Mouse (Mus musculus) ES-E14 (cell line): ENCODE measurements at regions not wholly inside any gene's neighbourhood (a gene's known extent, or its start where the extent isn't known, plus 50 kb on each side); places are given as distances from the start of the nearest gene placed in this dataset.

Source experiments
- DNase-seq: peaks from one replicate; pipeline ENCODE4 v3.0.0-alpha.2; 2013; ENCODE audit warnings: low read depth, low spot score
- H3K27ac ChIP-seq: 2 replicates; pipeline ENCODE4 v1.5.1; 2012; ENCODE audit warnings: low read depth, mild to moderate bottlenecking, low read length, moderate library complexity, mixed read lengths; ENCODE audit not compliant: poor library complexity, insufficient read depth, severe bottlenecking
- H3K36me3 ChIP-seq: 2 replicates; pipeline ENCODE4 v1.6.1; 2012; ENCODE audit warnings: mild to moderate bottlenecking, low read length, moderate library complexity, mixed read lengths; ENCODE audit not compliant: control insufficient read depth, poor library complexity, insufficient read depth, severe bottlenecking
- H3K4me1 ChIP-seq, 2 experiments: fragments of 150-350 bp in 1 of 2; sonication (generic) in 1 of 2; 2 replicates each; pipeline ENCODE4 v1.6.1; 2012; ENCODE audit warnings: low read length in 2 of 2, mild to moderate bottlenecking in 1 of 2, mixed read lengths in 1 of 2; ENCODE audit not compliant: control insufficient read depth in 2 of 2, insufficient read depth in 2 of 2, poor library complexity in 1 of 2
- H3K4me3 ChIP-seq, 2 experiments: fragments of 150-350 bp in 1 of 2; sonication (generic) in 1 of 2; 2 replicates each; pipeline ENCODE4 v1.5.1; 2012; ENCODE audit warnings: low read length in 2 of 2, low read depth in 1 of 2, mild to moderate bottlenecking in 1 of 2, mixed read lengths in 1 of 2; ENCODE audit not compliant: insufficient read depth in 1 of 2, poor library complexity in 1 of 2, severe bottlenecking in 1 of 2
- H3K9ac ChIP-seq: 2 replicates; pipeline ENCODE4 v1.6.1; 2012; ENCODE audit warnings: low read depth, mild to moderate bottlenecking, low read length, mixed read lengths; ENCODE audit not compliant: poor library complexity, insufficient read depth, severe bottlenecking
- H3K9me3 ChIP-seq: fragments of 150-350 bp; sonication (generic); 2 replicates; pipeline ENCODE4 v1.6.1; 2012; ENCODE audit warnings: low read depth, mild to moderate bottlenecking, low read length; ENCODE audit not compliant: control insufficient read depth, insufficient read depth
- CHD2 ChIP-seq: IDR thresholded peaks from 2 replicates; pipeline ENCODE4 v1.6.1; 2014; ENCODE audit warnings: mild to moderate bottlenecking, low read depth, low read length, inconsistent platforms
- HCFC1 ChIP-seq: IDR thresholded peaks from 2 replicates; pipeline ENCODE4 v1.6.1; 2012; ENCODE audit warnings: low read length, inconsistent platforms, borderline replicate concordance; ENCODE audit not compliant: insufficient read depth
- MAFK ChIP-seq: IDR thresholded peaks from 2 replicates; pipeline ENCODE4 v1.6.1; 2014; ENCODE audit warnings: mild to moderate bottlenecking, low read depth, low read length, inconsistent platforms; ENCODE audit not compliant: insufficient read depth
- ZC3H11A ChIP-seq: IDR thresholded peaks from 2 replicates; pipeline ENCODE4 v1.6.1; 2012; ENCODE audit warnings: low read depth, mild to moderate bottlenecking, inconsistent platforms, low read length, borderline replicate concordance
- ZNF384 ChIP-seq: IDR thresholded peaks from 2 replicates; pipeline ENCODE4 v1.6.1; 2012; ENCODE audit warnings: low read depth, low read length, inconsistent platforms
- in situ Hi-C, 2 experiments: fragments of 600-800 bp; cut with MboI; formaldehyde crosslinking; loops; one replicate each; pipeline ENCODE4 v1.15.1; 2025; ENCODE audit warnings: low sequenced_read_pairs in 2 of 2, inconsistent platforms in 1 of 2; ENCODE audit not compliant: unreplicated experiment in 2 of 2

- TF ChIP-seq ZC3H11A (no peak), HCFC1 (no peak), CHD2 (no peak)
- no peak overlapping the region for H3K9ac ChIP-seq
- no peaks in the 10 kb centered on the region for H3K4me1 ChIP-seq
- H3K27ac ChIP-seq = no peak overlapping the region
- no peak overlapping the region for H3K4me3 ChIP-seq
- in situ Hi-C loops = no loop called here
- no peaks in the 10 kb centered on the region for H3K36me3 ChIP-seq
- no peak for DNase-seq
- no peaks in the 10 kb centered on the region for H3K9me3 ChIP-seq
Observed at GRCm38 (mm10) chr17:48780217-48780616, 152.0 kb upstream of the Lrfn2 start.

- H3K9me3 ChIP-seq = no peaks in the 10 kb centered on the region
- H3K36me3 ChIP-seq = no peaks in the 10 kb centered on the region
- H3K4me1 ChIP-seq = no peaks in the 10 kb centered on the region
- H3K27ac ChIP-seq = no peak overlapping the region
- in situ Hi-C loops = no loop called here
- no peak overlapping the region for H3K9ac ChIP-seq
- no peak for TF ChIP-seq ZC3H11A
- no peak overlapping the region for H3K4me3 ChIP-seq
- DNase-seq = no peak
Observed at GRCm38 (mm10) chr17:48784417-48784816, 147.8 kb upstream of the Lrfn2 start.

GRCm38 (mm10) chr17:48786501-48786900 is 145.7 kb upstream of the Lrfn2 start:
- TF ChIP-seq HCFC1 = no peak
- no peak for TF ChIP-seq MAFK
- no peak for TF ChIP-seq ZC3H11A
- TF ChIP-seq ZNF384 = no peak
- no peak for TF ChIP-seq CHD2
- in situ Hi-C loops = no loop called here
- no peak for DNase-seq
- no peaks in the 10 kb centered on the region for H3K9me3 ChIP-seq
- no peak overlapping the region for H3K4me3 ChIP-seq
- no peak overlapping the region for H3K27ac ChIP-seq
- H3K36me3 ChIP-seq = no peaks in the 10 kb centered on the region
- H3K4me1 ChIP-seq = no peaks in the 10 kb centered on the region
- H3K9ac ChIP-seq = no peak overlapping the region

GRCm38 (mm10) chr17:48789846-48790245 is 142.3 kb upstream of the Lrfn2 start:
- no peak for DNase-seq
- Histone ChIP-seq H3K27ac (no peak overlapping the region), H3K4me3 (no peak overlapping the region), H3K9ac (no peak overlapping the region), H3K36me3 (no peaks in the 10 kb centered on the region), H3K4me1 (no peaks in the 10 kb centered on the region), H3K9me3 (no peaks in the 10 kb centered on the region)
- TF ChIP-seq CHD2 (no peak), ZNF384 (no peak), MAFK (no peak), HCFC1 (no peak), ZC3H11A (no peak)
- in situ Hi-C loops = no loop called here

- Histone ChIP-seq H3K4me3 (no peak overlapping the region), H3K27ac (no peak overlapping the region), H3K36me3 (no peaks in the 10 kb centered on the region), H3K4me1 (no peaks in the 10 kb centered on the region), H3K9me3 (no peaks in the 10 kb centered on the region), H3K9ac (no peak overlapping the region)
- TF ChIP-seq HCFC1 (no peak), ZNF384 (no peak), MAFK (no peak), CHD2 (no peak), ZC3H11A (no peak)
- DNase-seq = no peak
- in situ Hi-C loops = no loop called here
Observed at GRCm38 (mm10) chr17:48790526-48790925, 141.7 kb upstream of the Lrfn2 start.
